Mouse (Mus musculus): ENCODE results near the gene Chil4. TPM values are rescaled to one million over a fixed set of nuclear protein-coding genes. Genes with fewer than 3 reads are reported as not detected.

The Chil4 gene
- total RNA-seq, 1 experiment, result not detected

DNA sequence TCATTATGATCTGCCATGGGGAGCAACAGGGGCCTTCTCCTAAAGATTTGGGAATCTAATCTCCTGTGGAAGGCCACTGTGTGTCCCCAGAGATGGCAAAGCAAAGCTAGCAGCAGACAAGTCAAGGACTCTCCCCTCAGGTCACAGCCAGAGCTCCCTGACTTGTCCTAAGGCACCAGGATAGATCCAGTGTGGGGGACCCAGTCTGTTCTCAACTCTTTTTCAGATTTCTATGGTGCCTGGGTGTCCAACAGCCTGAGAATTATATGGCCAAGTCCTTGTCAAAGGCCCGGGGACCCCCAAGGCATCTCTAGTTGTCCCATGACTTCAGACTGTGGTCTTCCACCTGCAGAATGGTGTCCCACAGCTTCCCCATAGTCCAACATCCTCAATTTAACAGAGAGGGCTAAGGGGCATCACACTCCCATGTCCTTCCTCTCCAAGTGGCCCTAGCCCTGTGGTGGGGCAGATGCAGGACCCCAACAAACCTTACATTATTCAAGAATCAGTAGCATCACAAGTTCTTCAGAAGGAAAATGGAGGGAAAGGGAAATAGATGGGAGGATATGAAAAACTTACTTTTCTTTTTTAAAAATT is 48.1 kb downstream of the Chil4 start:
- no peak for DNase-seq (ENCODE audit: low read depth, low spot score)
- Histone ChIP-seq H3K4me3 (ENCODE audit: insufficient read depth in 1 of 2, low read depth in 1 of 2, low read length in 2 of 2, poor library complexity in 1 of 2, severe bottlenecking in 1 of 2) (no peak overlapping the region), H3K27ac (ENCODE audit: insufficient read depth, low read depth, low read length, poor library complexity, severe bottlenecking) (no peak overlapping the region), H3K4me1 (ENCODE audit: control insufficient read depth in 2 of 2, insufficient read depth in 2 of 2, low read length in 2 of 2, poor library complexity in 1 of 2) (no peaks in the 10 kb centered on the region), H3K9ac (ENCODE audit: insufficient read depth, low read depth, low read length, poor library complexity, severe bottlenecking) (no peak overlapping the region), H3K36me3 (ENCODE audit: control insufficient read depth, insufficient read depth, low read length, poor library complexity, severe bottlenecking) (no peaks in the 10 kb centered on the region), H3K9me3 (ENCODE audit: control insufficient read depth, insufficient read depth, low read depth, low read length) (no peaks in the 10 kb centered on the region)
- in situ Hi-C loops (cut with MboI; ENCODE audit: low sequenced_read_pairs in 2 of 2, unreplicated experiment in 2 of 2), result no loop called here
- TF ChIP-seq ZC3H11A (IDR thresholded peaks at IDR 0.05; ENCODE audit: borderline replicate concordance, low read depth, low read length) (no peak), MAFK (IDR thresholded peaks at IDR 0.05; ENCODE audit: insufficient read depth, low read depth, low read length) (no peak), ZNF384 (IDR thresholded peaks at IDR 0.05; ENCODE audit: low read depth, low read length) (no peak), CHD2 (IDR thresholded peaks at IDR 0.05; ENCODE audit: low read depth, low read length) (no peak), HCFC1 (IDR thresholded peaks at IDR 0.05; ENCODE audit: borderline replicate concordance, insufficient read depth, low read length) (no peak)

DNA sequence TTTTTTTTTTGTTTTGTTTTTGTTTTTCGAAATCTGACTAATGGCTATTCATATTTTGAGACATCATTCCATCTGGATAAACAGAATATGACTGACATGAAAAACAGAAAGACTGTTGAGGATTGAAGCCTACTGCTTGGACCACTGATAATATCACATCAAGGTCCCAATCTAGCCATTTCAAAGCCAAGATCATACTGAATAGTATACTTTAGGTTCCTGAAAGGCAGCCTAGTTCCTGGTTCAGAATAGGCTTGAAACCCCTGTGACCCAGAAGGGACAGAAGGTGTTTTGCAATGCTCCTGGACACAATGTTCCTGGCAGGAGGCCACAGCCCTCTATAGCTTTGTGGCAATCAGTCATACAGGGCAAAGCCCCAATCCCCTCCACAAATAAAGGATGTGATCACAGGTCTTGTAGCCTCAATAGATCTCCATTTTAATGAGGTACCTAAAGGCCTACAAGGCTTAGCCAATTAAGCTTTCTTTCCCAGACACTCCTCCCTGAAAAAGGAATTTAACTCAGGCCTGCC is 48.7 kb downstream of the Chil4 start:
- no peaks in the 10 kb centered on the region for H3K9me3 ChIP-seq (ENCODE audit: control insufficient read depth, insufficient read depth, low read depth, low read length)
- DNase-seq (ENCODE audit: low read depth, low spot score), result no peak
- in situ Hi-C loops (cut with MboI; ENCODE audit: low sequenced_read_pairs in 2 of 2, unreplicated experiment in 2 of 2), result no loop called here
- H3K27ac ChIP-seq (ENCODE audit: insufficient read depth, low read depth, low read length, poor library complexity, severe bottlenecking), result no peak overlapping the region
- no peaks in the 10 kb centered on the region for H3K36me3 ChIP-seq (ENCODE audit: control insufficient read depth, insufficient read depth, low read length, poor library complexity, severe bottlenecking)
- no peak overlapping the region for H3K9ac ChIP-seq (ENCODE audit: insufficient read depth, low read depth, low read length, poor library complexity, severe bottlenecking)
- H3K4me1 ChIP-seq (ENCODE audit: control insufficient read depth in 2 of 2, insufficient read depth in 2 of 2, low read length in 2 of 2, poor library complexity in 1 of 2), result no peaks in the 10 kb centered on the region
- TF ChIP-seq ZC3H11A (IDR thresholded peaks at IDR 0.05; ENCODE audit: borderline replicate concordance, low read depth, low read length) (no peak), ZNF384 (IDR thresholded peaks at IDR 0.05; ENCODE audit: low read depth, low read length) (no peak), CHD2 (IDR thresholded peaks at IDR 0.05; ENCODE audit: low read depth, low read length) (no peak), MAFK (IDR thresholded peaks at IDR 0.05; ENCODE audit: insufficient read depth, low read depth, low read length) (no peak), HCFC1 (IDR thresholded peaks at IDR 0.05; ENCODE audit: borderline replicate concordance, insufficient read depth, low read length) (no peak)
- no peak overlapping the region for H3K4me3 ChIP-seq (ENCODE audit: insufficient read depth in 1 of 2, low read depth in 1 of 2, low read length in 2 of 2, poor library complexity in 1 of 2, severe bottlenecking in 1 of 2)

DNA sequence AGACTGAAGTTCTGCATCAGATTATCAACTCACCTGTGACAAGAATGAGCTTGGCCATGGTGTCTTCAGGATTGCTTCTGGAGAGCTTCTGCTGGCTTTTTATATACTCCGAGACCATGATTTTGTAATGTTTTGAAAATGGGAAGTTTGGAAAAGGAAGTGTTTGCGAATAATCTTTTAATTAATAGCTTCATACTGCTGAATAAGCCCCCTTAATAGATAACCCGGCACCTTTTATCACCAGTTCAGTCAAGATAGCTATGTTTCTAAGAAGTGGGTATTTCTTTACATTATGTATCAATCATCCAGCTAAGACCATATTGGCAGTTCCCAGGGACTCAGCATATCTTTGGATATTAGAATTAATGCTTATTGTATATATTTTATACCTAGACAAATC is 51.8 kb downstream of the Chil4 start, which contains the start of gene Chil3:
Chil3 (minus strand) TSS at position 101 of the 400 bp plus-strand sequence.
- H3K4me1 ChIP-seq (ENCODE audit: control insufficient read depth in 2 of 2, insufficient read depth in 2 of 2, low read length in 2 of 2, poor library complexity in 1 of 2), result no peaks in the 10 kb centered on the region
- no peaks in the 10 kb centered on the region for H3K9me3 ChIP-seq (ENCODE audit: control insufficient read depth, insufficient read depth, low read depth, low read length)
- DNase-seq (ENCODE audit: low read depth, low spot score), result no peak
- no peak within 1 kb of the TSS for H3K4me3 ChIP-seq (ENCODE audit: insufficient read depth in 1 of 2, low read depth in 1 of 2, low read length in 2 of 2, poor library complexity in 1 of 2, severe bottlenecking in 1 of 2)
- H3K9ac ChIP-seq (ENCODE audit: insufficient read depth, low read depth, low read length, poor library complexity, severe bottlenecking), result no peak within 1 kb of the TSS
- no peak within 1 kb of the TSS for H3K27ac ChIP-seq (ENCODE audit: insufficient read depth, low read depth, low read length, poor library complexity, severe bottlenecking)
- TF ChIP-seq MAFK (IDR thresholded peaks at IDR 0.05; ENCODE audit: insufficient read depth, low read depth, low read length) (no peak), CHD2 (IDR thresholded peaks at IDR 0.05; ENCODE audit: low read depth, low read length) (no peak), ZNF384 (IDR thresholded peaks at IDR 0.05; ENCODE audit: low read depth, low read length) (no peak), ZC3H11A (IDR thresholded peaks at IDR 0.05; ENCODE audit: borderline replicate concordance, low read depth, low read length) (no peak), HCFC1 (IDR thresholded peaks at IDR 0.05; ENCODE audit: borderline replicate concordance, insufficient read depth, low read length) (no peak)
- H3K36me3 ChIP-seq (ENCODE audit: control insufficient read depth, insufficient read depth, low read length, poor library complexity, severe bottlenecking), result no peaks in the 10 kb centered on the region
- in situ Hi-C loops (cut with MboI; ENCODE audit: low sequenced_read_pairs in 2 of 2, unreplicated experiment in 2 of 2), result no loop called here

DNA sequence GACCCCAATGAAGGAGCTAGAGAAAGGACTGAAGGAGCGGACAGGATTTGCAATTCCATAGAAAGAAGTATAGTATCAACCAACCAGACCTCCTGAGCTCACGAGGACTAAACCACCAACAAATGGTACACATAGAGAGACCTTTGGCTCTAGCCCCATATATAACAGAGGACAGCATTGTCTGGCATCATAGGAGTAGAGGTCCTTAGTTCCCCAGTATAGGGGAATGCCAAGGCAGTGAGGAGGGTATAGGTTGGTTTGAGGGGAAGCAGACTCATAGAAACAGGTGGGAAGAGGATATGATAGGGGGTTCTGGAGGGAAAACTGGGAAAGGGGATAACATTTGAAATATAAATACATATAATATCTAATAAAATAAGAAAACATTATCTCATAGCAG is 64.9 kb downstream of the Chil4 start:
- Histone ChIP-seq H3K9me3 (ENCODE audit: control insufficient read depth, insufficient read depth, low read depth, low read length) (no peaks in the 10 kb centered on the region), H3K36me3 (ENCODE audit: control insufficient read depth, insufficient read depth, low read length, poor library complexity, severe bottlenecking) (no peaks in the 10 kb centered on the region), H3K4me1 (ENCODE audit: control insufficient read depth in 2 of 2, insufficient read depth in 2 of 2, low read length in 2 of 2, poor library complexity in 1 of 2) (no peaks in the 10 kb centered on the region), H3K9ac (ENCODE audit: insufficient read depth, low read depth, low read length, poor library complexity, severe bottlenecking) (no peak overlapping the region), H3K27ac (ENCODE audit: insufficient read depth, low read depth, low read length, poor library complexity, severe bottlenecking) (no peak overlapping the region), H3K4me3 (ENCODE audit: insufficient read depth in 1 of 2, low read depth in 1 of 2, low read length in 2 of 2, poor library complexity in 1 of 2, severe bottlenecking in 1 of 2) (no peak overlapping the region)
- DNase-seq (ENCODE audit: low read depth, low spot score), result no peak
- in situ Hi-C loops (cut with MboI; ENCODE audit: low sequenced_read_pairs in 2 of 2, unreplicated experiment in 2 of 2), result no loop called here
- TF ChIP-seq ZNF384 (IDR thresholded peaks at IDR 0.05; ENCODE audit: low read depth, low read length) (no peak), ZC3H11A (IDR thresholded peaks at IDR 0.05; ENCODE audit: borderline replicate concordance, low read depth, low read length) (no peak), CHD2 (IDR thresholded peaks at IDR 0.05; ENCODE audit: low read depth, low read length) (no peak), MAFK (IDR thresholded peaks at IDR 0.05; ENCODE audit: insufficient read depth, low read depth, low read length) (no peak), HCFC1 (IDR thresholded peaks at IDR 0.05; ENCODE audit: borderline replicate concordance, insufficient read depth, low read length) (no peak)

Other genes with a start within 250 kb of the Chil4 start
- gene Ovgp1, start 245.8 kb downstream of the Chil4 start, total RNA-seq (2012; rRNA removed), result 3.0 and 5.0 TPM in 2 replicates
- gene Pifo, start 204.9 kb downstream of the Chil4 start, total RNA-seq (2012; rRNA removed), result 0.80 TPM in 1 of 2 replicates, not detected in the other
- gene Chil5, start 186.7 kb downstream of the Chil4 start, total RNA-seq (2012; rRNA removed), result not detected in 2 replicates
- not detected in 2 replicates for gene Chia1, start 106.3 kb downstream of the Chil4 start, total RNA-seq (2012; rRNA removed)
- not detected in 2 replicates for gene Chil3, start 51.9 kb downstream of the Chil4 start, total RNA-seq (2012; rRNA removed)
- gene Chil6, start 186.7 kb upstream of the Chil4 start, total RNA-seq (2012; rRNA removed), result not detected in 2 replicates